Mouse (Mus musculus): ENCODE results near the gene Stat5b.

Gene Stat5b

GRCm38 (mm10) chr11:100865618-100866017 lies 15.1 kb upstream of the Stat5b start:
- no peak for DNase-seq

DNA sequence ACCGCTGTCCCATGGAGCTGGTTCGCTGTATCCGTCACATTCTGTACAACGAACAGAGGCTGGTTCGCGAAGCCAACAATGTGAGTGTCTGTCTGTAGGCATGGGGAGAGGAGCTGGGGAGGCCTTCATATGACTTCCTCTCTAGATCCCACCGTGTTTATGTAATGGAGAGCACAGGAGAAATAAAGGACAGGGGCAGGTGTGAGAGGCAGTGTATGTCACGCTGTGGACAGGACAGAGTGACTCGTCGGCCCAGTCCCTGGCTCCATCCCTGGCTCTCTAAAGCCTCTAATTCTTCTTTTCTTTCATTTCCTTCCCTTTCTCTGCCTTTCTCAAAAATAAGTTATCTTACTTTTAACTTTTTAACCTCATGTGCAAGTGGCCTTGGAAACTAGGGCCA lies 12.6 kb upstream of the Stat5b start:
- no peak for DNase-seq

- no peak for DNase-seq
Observed at GRCm38 (mm10) chr11:100861836-100862235, 11.3 kb upstream of the Stat5b start.

DNA sequence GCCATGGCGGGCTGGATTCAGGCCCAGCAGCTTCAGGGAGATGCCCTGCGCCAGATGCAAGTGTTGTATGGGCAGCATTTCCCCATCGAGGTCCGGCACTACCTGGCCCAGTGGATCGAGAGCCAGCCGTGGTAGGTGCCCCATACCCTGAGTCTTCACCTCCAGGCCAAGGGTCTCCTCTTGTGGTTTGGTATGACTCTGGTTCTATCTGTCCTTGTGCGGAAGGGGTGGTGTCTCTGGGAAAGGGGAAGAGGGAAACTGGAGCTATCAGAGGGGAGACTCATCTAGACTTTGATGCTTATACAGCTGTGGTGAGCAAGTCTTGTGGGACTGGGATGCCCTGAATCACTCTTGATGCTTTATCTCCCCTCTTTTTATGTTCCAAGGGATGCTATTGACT lies 10.8 kb upstream of the Stat5b start:
- no peak for DNase-seq

DNA sequence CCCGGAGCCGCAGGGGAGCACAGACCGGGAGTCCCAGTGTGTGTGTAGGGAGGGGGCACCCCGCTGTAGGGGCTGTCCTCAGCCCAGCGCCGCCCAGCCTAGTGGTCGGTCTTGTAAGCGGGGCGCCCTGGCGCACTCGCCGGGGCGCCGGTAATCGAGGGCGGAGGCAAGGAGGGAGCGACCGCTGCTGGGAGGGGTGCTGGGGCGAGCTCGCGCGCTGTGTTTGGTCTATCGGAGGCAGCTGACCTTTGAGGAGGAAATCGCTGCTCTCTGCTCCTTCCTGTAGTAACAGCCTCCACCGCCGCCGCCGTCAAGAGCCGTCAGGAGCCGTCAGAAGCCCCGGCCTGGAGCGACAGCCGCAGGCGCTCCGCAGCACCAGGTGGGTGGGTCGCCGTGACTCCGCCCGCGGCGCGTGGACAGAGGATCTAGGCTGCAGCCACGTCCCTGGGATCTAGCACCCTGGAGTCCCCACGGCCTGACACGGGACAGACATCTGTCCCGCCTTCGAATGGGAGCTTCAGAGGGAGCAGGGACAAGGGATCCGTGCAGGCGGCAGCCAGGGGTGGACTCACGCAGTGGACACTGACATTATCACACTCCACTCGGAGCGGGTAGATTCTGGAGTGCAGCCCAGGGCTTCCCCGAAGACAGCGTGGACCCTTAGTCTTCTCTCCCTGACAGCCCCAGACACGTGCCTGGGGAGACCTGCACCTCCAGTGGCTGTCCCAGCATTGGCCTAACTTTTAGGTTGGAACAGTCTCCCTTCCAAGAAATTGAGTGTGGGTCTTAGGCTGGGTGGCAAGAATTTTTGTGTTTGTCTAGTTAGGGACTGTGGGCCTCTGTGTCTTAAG lies 9.9 kb upstream of the Stat5b start:
- DNase-seq, result peak in 1 of 2 experiments; percentile 72

DNA sequence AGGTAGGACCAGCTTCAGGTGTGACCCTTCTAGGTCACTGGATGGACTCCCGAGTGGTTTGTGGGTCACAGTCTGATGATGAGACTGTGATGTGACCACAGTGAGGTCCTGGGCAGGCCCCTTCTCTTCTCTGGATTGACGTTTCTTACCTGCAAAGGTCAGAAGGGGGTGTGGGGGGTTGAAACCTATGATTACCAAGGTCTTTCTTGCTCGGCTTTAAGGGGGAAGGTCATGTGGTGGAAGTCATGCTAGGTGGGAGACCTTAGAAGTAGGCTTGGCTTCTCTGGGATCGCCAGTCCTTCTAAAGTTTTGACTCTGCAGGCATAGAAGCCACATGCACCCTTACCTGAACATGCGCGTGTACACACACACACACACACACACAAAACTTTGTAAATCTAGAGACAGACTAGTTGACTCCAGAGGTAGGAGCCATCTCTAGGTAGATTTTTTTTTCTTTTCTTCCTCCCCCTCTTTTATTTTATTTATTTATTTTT lies 9.1 kb upstream of the Stat5b start:
- no peak for DNase-seq

DNA sequence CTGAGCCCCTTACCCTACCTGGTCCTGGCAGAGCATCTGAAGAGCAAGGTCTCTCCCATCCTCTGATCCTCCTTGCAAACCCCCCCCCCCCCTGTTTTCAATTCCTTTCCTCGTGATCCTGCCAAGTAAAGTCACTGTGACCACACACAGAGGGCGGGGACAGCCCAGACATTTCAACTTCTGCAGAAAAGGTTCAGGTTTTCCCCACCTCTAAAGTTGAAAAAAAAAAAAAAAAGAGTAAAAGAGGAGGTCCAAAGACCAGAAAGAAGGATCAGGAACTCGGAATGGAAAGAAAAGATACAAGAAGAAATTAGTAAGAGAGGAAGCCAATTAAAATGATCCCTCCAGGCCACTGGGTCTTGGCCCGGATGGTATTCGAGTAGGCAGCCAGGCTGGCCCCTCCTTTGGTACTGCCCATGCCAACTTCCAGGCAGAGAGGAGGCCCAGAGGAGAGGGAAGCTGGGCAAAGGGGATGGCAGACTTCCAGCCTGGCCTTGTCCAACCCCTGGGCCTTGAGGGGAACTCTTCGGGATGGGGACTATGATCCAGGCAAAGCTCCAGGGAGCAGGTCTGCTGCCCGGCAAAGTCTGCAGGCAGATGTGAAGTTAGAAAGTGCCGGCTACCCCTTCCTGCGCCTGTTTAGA lies 8.5 kb upstream of the Stat5b start, which contains the start of gene Stat5a:
TSS of gene Stat5a (plus strand) at position 417 of the 644 bp plus-strand sequence.
- DNase-seq, result peak; percentile 58 to 71

DNA sequence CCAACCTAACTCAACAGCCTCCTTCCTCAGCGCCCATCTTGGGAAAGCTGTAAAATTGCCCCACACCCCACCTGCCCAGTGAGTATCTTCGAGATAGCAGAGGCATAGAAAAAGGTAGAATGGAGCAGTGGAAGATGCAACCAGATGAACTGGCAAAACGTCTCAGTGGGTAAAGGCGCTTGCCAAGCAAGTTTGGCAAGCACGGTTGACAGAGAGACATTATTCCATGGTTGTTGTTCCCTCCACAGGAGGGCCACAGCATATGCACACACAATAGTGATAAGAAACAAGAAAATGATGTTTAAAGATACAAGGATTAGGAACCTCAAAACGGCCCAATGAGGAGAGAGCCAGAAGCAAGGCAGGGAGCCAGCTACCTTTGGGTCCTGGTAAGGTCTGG lies 7.4 kb upstream of the Stat5b start:
- peak; percentile 36 to 55 for DNase-seq

DNA sequence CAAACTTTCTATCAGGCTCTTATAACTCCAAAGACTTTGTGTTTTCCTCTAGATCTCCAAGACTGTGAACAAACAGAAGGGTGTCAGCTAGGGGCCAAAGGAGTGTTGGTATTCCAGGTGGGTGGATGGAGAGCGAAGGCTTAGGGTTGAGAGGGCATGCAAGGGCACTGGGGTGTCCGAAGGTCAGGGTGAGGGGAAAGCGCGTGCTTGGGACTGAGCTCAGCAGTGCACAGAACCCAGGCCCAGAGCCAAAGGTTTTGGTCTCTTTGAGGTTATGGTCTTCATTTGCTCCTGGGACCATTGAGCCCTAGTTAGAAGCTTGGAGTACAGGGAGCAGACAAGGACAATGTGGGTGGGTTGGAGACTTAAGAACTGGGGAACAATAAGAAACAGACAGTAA lies 4.7 kb upstream of the Stat5b start:
- no peak for DNase-seq

DNA sequence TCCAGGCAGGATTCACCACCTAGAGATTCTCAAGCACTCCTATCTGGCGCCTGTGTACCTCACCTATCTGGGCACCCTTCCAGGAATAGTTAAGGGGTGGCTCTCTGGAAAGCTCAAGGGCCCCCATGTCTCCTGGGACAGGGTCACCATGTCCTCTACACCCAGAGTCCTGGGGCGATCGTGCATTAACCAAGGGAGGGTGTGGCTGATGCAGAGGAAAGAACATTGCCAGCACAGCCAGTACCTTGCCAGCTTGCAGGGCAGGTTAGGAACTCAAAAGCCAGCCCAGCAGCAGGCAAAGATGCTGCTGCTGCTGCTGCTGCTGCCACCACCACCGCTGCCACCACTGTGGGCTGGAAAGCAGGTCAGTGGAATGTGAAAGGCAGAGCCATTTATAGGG lies 3.7 kb upstream of the Stat5b start:
- DNase-seq, result no peak

- DNase-seq, result no peak
Observed at GRCm38 (mm10) chr11:100853018-100853417, 2.5 kb upstream of the Stat5b start.

DNA sequence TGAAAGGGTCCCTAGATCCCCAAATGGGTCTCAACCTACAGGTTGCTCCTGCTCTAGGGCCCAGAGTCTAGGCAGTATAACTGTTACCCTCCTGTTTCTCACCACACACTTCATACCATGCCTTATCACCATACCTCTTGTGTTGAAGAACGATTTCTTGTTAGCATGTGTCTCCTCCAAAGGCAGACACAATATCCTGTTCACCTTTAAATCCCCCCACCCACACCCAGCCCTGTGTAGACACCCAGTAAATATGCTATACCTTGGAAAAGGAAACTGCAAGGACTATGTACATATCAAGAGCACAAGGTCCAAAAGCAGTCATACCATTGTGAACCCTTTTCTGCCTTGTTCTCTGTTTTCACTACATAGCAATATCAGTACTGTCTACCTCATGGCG lies 1.6 kb upstream of the Stat5b start:
- DNase-seq, result no peak

DNA sequence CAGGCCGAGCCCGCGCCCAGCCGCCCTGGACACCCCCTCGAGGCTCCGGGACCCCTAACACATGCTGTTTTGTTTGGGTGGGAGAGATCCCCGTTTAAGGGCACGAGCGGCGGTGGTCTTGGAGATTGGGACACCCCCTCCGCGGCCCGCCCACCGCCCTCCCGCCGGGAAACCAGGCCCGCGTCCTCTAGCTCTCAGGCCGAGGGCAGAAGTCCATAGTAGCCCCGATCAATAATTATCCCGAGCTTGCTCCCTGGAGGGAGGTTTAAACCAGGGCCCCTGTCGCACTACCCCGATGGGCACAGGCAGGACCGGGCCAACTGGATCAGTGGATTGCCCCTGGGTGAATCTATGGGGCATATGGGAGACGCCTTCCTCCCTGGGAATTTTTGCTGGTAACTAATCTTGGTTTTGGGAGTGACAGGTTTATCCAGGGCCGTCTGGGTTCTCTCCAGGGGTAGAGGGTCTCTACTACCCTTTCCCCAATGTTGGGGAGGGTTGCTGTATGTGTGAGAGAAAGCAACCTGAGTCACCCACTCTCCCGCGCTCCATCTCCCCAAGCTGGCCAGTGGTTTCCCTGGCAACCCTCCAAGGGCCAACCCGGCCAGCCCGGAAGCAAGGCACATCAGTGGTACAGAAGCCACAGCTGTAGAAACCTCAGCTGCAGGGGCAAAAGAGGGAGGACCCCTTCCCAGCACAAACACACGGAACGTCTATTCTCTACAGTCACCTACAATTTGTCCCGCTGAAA lies 429 bp upstream of the Stat5b start:
- DNase-seq, result peak; percentile 65 to 69

- DNase-seq, result no peak
Observed at GRCm38 (mm10) chr11:100849456-100850037, 977 bp downstream of the Stat5b start.

DNA sequence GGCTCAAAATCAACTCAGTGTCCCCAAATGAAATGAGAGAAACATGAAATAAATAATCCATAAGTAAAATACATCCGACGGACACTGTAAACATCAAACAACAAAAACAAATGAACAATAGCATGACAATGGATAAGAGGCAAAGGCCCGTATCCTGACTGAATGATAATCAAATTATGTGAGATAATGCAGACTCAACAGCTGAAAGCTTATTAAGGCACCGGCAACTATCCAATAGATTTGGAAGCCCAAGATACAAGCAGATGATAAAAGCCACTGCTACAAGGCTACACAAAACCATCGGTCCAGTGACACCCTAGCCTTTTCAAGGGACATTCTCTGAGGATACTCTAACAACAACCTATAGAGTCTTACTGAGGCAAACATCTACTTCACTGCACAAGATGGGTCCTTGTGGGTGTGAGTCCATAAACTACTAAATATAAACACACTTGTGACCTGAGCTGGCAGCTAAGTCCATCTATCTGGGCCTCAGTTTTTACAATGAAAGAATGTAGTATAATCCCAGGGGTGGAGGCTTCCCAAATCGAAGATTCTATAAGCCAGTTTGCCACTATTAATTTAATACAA lies 1.6 kb downstream of the Stat5b start:
- no peak for DNase-seq

- no peak for DNase-seq
Observed at GRCm38 (mm10) chr11:100848080-100848479, 2.4 kb downstream of the Stat5b start.

DNA sequence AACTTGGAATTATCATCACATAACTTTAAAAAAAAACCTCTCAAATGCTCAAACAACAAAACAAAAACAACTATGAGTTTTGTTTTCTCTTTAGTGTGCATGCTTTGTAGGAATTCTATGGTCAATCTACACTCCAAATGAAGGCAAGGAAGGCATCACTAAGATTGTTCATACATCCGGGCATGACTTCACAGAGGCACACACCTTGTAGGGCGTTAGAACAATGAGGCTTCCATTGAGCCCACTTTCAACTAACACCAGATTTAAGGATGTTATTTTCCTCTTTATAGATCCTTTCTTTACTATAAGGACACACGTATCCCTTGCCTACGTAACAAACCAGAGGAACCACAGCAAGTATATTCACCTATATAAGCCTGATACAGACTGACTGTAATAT lies 3.0 kb downstream of the Stat5b start:
- no peak for DNase-seq

DNA sequence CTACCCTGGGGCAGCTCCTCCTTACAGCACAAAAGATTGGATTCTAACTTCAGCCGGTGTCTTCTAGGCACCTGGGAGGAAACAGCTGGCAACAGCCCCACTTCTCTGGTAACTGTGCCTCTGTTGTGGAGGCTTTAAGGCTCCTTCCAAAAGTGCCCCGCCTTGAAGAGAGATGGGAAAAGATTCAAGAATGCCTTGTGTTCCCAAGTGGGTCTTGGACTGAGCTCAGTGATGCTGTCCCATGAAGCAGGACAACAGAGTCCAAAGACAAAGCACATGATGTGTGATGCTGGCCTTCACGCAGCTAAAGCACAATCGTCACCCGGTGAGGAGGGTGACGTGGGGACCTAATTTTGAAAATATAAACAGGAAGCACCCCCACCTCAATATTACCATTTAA lies 4.7 kb downstream of the Stat5b start:
- DNase-seq, result no peak

DNA sequence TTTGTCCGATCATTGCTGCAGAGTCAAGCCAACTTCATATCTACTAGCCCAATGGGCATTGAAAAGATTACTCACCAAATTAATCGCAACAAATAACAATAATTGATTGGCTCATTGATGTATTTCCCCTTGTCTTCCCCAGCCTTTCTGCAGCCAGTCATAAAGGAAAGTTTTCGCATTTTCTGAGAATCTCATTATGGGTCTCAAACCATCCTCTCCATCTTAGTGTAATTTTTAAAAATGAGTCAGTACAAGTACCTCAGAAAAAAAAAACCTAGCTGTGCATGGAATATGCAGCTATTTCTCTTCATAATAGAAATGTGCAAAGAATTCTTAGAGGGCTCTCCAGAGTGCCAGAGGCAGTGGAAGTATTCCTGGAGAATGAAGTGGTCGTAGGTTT lies 6.4 kb downstream of the Stat5b start:
- no peak for DNase-seq

GRCm38 (mm10) chr11:100843070-100843669 lies 7.4 kb downstream of the Stat5b start:
- no peak for DNase-seq

DNA sequence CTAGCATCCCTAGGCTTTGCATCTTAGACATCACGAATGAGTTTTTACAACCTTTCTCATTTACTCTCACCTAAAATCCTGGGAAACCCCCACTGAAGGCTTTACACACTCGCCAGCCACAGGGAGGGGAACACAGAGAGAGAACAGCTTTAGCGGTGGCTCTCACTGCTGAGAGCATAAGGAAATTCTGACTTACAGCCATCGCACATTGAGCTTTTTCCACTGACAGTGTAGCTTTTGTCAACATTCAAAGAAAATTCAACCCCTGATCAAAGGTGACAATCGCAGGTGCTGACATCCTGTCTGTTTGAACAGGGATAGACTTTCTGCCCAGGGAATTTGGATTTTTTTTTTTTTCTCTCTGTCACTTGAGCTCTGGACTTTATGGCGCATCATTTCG lies 8.5 kb downstream of the Stat5b start:
- DNase-seq, result no peak

- no peak for DNase-seq
Observed at GRCm38 (mm10) chr11:100840866-100841265, 9.7 kb downstream of the Stat5b start.
